Mouse (Mus musculus) thymus, adult 18-20 months (tissue): ENCODE data around the gene Plxnb3.
"Not testable (repeated sequence)": the region's sequence is repeated elsewhere in the genome, so short reads cannot be mapped to it uniquely, and the experiment has no call there.

Experiments
- DNase-seq, 2 experiments: peaks; one replicate each; pipeline ENCODE4 v3.0.0; 2022; ENCODE audit warnings: mixed read lengths in 2 of 2

The Plxnb3 gene

DNA sequence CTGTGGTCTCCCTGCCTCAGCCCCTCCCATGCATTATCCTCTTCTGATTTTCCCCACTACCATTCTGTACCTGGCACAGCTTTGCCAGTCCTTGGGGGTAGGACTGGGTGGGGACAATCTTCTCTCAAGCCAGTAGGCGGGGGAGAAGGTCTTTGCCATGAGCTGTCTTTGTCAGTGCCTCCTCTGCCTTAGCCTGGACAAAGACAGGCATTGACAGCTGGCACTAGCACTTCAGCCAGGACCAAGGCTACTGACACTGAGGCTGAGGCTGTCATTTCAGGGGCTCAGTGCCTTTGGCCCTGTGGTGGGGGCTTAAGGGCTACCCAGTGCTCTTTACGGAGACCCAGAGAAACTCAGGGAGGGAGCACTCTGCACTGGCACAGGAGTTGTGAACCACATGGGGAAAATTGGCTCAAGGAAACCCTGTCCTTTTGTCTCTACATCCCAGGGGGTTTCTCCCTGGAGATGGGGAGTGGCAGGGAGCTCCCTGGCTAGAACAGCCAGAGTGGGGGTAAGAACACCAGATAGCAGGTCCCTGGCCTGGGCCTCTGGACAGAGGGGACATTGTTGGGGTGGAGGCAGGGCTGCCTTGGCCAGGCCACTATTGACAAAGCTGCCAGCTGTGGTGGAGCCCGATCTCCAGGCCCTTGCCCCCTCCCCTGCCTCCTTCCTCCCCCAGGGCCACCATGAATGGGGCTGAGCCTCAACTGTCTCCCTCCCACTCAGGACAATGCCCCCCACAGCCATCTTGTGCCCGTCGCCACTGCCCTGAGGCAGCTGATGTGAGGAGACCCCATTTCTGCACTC lies at the start of gene Plxnb3:
Gene Plxnb3, plus strand, starts transcription at position 757 of the 807 bp plus-strand sequence.
- DNase-seq: no peak

DNA sequence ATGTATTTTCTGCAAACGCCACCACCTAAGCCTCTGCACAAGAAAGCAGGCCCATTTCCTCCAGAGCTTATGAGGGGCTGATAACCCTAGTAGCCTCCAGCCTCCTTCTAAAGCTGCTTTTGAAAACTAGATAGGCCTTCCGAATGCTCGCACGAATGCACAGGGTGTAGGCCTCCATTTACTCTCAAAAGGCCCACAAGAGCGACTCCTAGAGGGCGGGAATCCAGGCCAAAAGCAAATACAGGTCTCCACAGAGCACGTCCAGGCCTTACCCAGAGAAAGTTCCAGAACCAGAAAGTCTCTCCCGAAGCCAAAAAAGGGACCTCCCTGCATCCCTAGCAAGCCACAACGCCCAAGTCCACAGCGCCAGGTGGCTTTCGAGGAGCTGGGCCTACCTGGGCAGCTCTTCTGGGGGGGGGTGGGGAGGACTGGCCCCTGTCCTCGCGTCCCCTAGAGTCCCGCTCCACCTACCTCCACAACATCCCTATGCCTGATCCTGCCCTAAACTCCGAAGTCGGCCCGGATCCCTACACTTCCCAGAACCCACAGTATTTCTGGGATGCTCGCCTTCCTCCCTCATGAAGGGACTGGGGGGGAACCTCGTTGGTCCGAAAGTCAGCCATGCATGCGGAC lies 41.3 kb upstream of the Plxnb3 start:
- peak; percentile 12 to 46 for DNase-seq

GRCm38 (mm10) chrX:73716109-73716661 lies 40.7 kb upstream of the Plxnb3 start, which contains the start of the genes Bcap31 and Abcd1:
Gene Bcap31, minus strand, starts transcription at chrX:73716175.
Gene Abcd1, plus strand, starts transcription at chrX:73716597.
- peak; percentile 92 to 96 for DNase-seq

- peak in 1 of 2 experiments; percentile 20 for DNase-seq
Observed at GRCm38 (mm10) chrX:73716709-73717545, 40.0 kb upstream of the Plxnb3 start.

DNA sequence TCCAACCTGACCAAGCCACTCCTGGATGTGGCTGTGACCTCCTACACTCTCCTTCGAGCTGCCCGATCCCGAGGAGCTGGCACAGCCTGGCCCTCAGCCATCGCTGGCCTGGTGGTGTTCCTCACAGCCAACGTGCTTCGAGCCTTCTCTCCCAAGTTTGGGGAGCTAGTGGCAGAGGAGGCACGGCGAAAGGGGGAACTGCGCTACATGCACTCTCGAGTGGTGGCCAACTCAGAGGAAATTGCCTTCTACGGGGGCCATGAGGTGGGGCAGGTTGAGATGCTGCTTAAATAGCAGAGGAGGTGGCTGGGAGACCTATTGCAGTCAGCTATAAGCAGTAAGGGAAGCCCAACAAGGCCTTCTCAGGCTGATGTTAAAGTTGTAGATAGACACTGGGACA lies 39.2 kb upstream of the Plxnb3 start:
- DNase-seq: peak; percentile 17 to 34

- DNase-seq: no peak
Observed at GRCm38 (mm10) chrX:73718271-73718670, 38.6 kb upstream of the Plxnb3 start.

GRCm38 (mm10) chrX:73718686-73719362 lies 38.1 kb upstream of the Plxnb3 start:
- peak; percentile 8 to 34 for DNase-seq

- no peak for DNase-seq
Observed at GRCm38 (mm10) chrX:73730908-73731307, 26.0 kb upstream of the Plxnb3 start.

GRCm38 (mm10) chrX:73738155-73738554 lies 18.7 kb upstream of the Plxnb3 start:
- no peak for DNase-seq

- DNase-seq: no peak
Observed at GRCm38 (mm10) chrX:73739151-73739550, 17.7 kb upstream of the Plxnb3 start.

GRCm38 (mm10) chrX:73739841-73740240 lies 17.0 kb upstream of the Plxnb3 start:
- DNase-seq: not testable (repeated sequence)

DNA sequence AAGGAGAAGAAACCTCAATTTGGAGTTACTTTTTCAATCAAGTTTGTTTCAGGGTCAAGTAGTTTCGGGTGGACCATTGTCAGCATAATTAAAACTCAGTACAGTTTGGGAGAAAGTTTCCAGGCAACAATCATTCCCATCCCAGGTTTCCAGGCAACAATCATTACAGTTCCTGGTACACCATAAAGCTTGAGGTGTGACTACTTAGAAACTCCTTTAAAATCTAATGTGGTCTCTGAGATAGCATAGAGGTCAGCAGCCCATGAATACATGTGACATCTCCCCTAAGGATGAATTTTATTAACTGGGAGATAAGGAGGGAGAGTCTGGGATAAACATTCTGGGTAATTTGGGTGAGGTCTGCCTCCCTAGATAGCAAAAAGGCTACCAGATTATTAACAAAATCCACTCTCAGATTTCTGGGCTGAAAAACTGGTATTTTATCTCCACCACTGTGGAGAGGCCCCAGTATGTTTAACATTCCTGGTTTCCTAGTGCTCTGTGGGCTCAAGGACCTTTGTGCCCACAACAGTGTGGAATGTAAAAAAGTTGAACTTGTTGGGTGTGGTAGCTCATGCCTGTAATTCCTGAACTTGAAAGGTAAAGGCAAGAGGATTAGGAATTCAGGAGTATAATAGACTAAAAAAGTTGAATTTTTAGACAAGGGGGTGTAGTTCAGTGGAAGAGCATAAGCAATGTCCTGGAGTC lies 12.0 kb upstream of the Plxnb3 start:
- no peak for DNase-seq

- DNase-seq: no peak
Observed at GRCm38 (mm10) chrX:73748977-73749376, 7.9 kb upstream of the Plxnb3 start.

DNA sequence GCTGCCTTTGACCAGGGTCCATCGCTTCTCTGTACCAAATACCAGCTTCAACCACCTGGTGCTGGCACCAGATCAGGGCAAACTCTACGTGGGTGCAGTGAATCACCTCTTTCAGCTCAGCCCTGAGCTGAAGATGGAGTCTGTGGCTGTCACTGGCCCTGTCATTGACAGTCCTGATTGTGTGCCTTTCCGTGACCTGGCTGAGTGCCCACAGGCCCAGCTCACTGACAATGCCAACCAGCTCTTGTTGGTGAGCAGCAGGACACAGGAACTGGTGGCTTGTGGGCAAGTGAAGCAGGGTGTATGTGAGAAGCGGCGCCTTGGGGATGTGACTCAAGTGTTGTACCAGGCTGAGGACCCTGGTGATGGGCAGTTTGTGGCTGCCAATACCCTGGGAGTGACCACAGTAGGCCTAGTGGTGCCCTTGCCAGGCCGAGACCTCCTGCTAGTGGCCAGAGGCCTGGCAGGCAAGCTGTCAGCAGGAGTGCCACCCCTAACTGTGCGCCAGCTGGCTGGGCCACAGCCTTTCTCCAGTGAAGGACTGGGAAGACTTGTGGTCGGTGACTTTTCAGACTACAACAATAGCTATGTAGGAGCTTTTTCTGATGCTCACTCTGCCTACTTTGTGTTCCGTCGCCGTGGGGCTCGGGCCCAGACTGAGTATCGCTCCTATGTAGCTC lies 1.9 kb downstream of the Plxnb3 start:
- DNase-seq: no peak

- no peak for DNase-seq
Observed at GRCm38 (mm10) chrX:73765311-73765710, 8.4 kb downstream of the Plxnb3 start.

- no peak for DNase-seq
Observed at GRCm38 (mm10) chrX:73767267-73767666, 10.4 kb downstream of the Plxnb3 start.

- no peak for DNase-seq
Observed at GRCm38 (mm10) chrX:73774168-73774760, 17.4 kb downstream of the Plxnb3 start, which contains the start of gene Srpk3. Gene Srpk3, plus strand, starts transcription at chrX:73774405.

DNA sequence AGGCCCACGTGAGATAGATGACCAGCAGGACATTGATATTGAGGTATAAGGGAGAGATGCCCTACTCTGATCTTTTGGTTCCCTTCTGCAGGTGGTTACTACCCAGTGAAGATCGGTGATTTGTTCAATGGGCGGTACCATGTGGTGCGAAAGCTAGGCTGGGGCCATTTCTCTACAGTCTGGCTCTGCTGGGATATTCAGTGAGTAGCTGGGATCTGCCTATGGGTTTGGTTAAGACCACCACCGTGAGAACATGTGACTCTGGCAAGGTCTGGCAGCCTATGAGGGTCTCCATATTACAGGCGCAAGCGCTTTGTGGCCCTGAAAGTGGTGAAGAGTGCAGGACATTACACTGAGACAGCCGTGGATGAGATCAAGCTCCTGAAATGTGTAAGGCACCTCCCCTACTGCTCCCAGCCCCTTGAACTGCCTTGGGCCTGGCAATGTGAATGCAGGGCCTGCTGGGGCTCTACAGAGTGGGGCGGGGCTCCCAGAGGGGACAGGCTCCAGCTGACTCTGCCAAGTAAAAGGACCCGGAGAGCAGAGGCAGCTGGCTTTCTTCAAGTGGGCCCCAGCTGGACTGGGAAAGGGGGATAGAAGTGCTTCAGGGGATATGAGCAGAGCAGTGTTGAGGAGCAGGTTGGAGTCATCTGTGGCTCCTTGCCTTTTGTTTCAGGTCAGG lies 18.1 kb downstream of the Plxnb3 start:
- no peak for DNase-seq

GRCm38 (mm10) chrX:73782227-73782626 lies 25.3 kb downstream of the Plxnb3 start:
- no peak for DNase-seq

DNA sequence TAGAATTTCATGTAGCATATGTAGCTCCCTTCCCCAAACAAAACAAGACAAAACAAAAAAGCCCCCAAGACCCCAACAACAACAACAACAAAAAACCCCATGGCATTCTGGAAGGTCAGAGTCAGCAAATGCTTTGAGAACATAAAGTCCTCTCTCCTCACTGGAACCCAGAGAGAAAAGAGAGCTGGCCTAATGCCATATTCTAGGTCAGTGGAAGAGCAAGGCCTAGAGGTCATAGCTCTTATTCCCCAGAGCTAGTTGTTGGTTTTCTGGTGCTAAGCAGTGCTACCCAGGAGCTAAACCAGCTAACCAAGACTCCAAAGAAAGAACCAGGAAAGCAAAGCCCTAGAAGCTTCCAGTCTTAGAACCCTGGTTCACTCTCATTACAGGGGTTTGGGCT lies 28.8 kb downstream of the Plxnb3 start:
- DNase-seq: no peak
